Mouse (Mus musculus) urinary bladder, postnatal 14 days (tissue): ENCODE results near the gene Vapb.

ENCODE experiments used
- DNase-seq: peaks from one replicate; pipeline ENCODE4 v3.0.0; 2021; ENCODE audit warnings: low spot score

The Vapb gene

DNA sequence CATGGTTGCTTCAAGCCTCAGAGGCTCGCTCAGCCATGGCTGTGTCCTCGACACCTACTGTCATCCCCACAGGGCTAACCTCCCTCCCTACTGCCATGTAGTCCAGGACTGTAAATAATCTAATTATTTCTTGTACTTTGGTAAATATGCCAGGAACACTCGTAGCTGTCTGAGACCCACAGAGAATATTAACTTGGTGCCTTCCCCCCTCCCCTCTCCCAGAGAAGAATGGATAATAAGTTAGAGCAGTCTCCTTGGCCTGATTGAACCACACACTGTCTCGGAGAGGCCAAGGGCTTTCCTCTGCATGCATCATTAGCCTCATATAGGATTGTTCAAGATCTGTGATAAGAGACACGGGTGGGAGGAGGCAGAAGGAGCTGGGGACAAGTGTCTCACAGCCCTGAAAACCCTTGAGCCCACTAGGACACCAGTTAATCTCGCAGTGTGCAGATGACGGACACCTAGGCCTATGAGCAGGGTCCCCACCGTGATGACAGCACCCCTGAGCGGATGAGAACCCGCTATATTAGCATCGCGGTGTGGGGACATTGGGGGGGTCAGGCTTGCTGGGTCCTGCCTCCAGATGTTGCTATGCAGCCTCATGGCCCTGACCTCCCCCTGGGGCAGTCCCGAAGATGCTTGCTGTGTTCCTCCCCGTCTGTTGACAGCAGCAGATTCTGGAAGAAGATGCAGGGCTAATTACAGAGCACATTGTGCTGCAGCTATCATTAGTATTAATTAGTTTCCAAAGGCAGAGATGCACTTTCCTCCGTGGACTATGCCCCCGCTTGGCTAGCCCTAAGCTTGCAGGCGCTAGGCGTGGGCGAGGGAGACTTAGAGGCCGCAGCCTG is 54.8 kb downstream of the Vapb start:
- no peak for DNase-seq

DNA sequence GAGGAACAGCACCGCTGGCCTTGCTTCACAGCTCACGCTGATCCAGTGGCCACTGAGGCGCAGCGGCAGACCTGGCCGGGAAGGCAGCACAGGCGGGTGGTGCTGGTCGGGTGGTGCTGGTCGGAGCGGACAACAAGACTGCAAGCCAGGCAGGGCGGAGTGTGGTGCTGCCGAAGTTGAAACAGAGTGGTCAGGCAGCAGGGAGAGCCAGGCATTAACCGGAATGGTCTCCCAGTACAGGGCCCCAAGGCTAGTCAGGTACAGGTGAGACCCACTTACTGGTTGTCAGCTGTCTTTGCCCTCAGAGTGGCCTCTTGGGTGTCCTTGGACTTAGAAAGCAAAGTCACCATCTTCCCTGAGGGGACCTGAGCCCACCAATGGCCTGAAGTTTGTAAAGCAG is 56.7 kb downstream of the Vapb start:
- DNase-seq = no peak

DNA sequence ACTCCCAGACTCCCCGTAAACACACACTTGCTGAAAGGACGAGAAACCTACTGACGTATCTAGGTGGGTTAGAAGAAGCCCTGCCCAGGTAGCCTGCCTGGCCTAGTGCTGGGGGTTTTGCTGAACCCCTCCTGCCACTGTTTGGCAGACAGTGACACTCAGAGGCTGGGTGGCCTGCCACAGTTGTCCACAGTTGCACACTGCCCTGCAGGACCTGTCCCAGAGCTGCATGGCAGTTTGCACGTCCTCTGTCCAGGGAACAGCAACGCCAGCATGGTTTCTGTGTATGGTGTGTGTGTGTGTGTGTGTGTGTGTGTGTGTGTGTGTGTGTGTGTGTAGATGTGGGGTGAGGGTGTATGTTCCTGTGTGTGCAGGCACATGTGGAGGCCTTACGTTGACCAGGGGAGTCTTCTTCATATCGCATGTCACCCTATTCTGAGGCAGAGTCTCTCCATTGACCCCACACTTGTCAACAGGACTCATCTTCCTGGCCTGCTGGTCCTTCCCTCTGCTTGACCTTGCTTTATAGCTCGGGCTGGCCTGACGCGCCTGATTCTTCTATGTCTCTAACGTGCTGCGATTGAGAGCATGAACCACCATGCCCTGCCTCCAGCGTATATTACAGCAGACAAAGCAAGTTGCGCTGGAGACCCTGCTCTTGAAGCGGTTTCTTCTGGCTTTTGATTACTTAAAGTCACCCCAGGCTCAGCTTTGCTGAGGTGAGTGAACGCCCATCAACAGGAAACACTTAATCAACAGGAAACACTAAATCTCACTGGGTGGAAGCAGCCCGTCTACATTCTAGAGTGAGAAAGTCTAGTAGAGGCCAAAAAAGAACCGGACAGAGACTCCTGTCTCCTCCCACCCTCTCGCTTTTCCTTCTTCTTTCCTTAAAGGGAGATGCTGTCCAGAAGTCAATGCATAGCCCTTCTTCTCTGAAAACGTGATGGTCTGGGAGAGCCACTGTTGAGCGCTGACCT is 57.5 kb downstream of the Vapb start:
- DNase-seq = no peak

DNA sequence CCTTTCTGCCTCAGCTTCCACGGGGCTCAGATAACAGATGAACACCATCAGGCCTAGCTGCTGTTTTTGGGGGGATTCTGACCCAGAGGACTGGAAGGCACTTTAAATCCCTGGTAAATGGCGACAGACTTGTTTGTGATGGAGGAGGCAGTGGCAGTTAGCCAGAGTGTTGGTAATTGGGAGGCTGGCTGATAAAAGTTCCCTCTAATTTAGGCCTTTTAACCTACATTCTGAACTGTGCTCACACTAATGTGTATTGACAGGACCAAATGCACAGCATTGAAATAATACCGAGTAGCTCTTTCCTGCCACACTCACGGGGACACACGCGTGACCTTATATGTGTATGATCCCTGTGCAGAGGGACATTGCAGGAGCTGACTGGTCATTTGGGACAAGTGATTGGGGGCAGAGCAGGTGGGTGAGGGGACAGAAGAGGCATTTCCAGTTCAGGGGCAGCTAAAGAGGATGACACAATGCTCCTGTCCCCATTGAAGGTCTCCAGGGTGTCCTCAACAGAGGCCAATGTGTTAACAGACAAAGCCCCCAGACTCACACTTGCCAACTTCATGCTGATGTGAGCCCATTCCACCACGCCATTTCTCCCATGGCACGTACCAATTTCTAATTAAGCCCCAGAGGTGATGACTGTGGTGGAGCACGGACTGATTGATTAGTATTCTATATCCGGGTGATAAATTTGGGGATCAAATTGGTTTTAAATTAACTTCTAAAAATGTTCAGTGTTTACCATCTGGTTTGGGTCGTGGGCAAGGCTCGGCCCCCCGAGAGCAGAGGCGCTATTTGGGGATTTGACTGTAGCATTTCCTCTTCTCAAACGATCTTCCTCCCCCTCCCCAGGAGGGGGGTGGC is 58.7 kb downstream of the Vapb start:
- no peak for DNase-seq

DNA sequence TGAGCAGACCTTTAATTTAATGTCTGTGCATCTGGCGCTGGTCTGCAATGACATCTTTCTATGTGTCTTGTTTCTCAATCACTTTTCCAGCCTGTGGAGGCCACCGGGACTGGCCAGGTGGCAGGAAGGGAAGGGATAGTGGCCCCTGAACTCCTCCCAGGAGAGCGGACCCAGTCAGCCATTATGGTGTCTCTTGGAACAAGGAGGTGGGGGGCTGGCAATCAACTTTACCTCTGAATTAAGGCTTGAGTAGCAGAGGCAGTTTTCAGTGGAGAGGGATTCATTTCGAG is 59.3 kb downstream of the Vapb start:
- DNase-seq = no peak

DNA sequence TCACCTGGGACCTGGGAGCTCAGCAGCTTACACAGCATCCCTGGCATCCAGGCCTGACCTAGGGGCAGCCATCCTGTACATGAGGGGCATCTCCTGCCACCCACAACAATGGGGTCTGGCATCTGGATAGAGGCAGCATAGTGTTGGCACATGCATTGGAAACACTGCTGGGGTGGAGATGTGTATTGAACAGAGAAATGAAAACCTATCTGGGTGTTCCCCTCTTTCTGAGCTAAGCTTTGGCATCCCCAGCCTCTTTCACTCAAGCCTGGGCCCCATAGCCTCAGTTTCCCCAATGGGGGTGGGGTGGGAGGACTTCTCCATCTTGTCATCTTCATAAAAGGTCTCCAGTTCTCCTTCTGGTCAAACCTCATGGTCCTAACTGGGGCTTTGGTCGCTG is 62.2 kb downstream of the Vapb start:
- no peak for DNase-seq

DNA sequence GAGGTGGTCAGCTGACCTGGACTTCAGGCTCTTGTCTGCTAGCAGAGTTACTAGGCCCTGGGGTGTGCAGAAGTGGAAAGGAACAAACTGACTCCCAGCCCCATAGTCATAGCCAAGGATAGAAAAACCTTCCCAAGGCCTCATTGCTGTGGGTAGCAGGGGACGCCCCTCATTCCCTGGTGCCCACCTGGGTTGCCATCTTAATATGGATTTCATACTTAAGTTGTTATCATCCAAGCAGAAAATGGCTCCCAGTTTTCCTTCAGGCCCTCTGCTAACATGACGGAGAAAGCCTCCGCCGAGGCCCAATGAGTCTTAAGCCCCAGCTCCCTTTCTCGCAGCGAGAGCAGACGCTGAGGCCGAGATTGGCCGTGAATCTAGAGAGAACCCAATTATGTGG is 63.3 kb downstream of the Vapb start:
- DNase-seq = no peak

DNA sequence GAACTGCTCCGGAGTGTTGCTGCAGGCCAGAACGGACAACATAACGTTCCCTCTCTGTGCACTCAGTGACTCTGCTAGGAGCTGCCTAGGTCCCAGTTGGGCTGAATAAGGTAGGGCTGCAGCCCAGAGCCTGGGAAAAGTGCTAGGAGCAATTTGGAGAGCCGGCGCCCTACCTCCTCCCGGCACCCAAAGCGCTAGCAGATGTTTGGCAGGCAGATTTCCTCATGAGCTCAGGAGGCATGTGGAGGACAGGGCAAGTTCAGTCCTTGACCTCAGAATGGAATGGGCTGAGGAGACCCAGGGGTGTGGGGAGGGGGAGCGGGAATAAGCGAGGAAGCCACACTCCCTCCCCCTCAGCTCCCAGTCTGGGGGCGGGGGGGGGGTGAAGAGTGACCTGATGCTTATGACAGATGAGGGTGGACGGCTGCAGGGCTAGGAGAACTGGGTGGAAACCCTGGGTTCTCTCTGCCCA is 64.1 kb downstream of the Vapb start:
- no peak for DNase-seq

DNA sequence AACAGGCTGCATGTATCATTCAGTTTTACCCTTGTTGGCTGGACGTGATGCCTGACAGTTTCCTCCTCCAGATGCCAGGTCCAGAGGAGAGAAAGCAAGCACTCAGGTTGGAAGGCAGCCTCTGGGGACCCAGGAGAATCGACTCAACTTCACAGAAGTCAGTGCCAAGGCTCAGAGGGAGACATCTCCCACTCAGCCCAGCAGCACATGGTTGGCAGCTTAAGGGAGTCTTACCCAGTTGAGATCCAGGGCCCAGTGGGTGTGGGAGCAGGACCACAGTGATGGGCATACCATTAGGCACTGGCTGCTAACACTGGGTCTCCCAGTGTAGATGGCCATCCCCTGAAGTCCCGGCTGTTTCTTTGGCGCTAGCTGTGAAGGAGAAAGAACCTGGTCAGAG is 64.9 kb downstream of the Vapb start:
- DNase-seq = no peak

DNA sequence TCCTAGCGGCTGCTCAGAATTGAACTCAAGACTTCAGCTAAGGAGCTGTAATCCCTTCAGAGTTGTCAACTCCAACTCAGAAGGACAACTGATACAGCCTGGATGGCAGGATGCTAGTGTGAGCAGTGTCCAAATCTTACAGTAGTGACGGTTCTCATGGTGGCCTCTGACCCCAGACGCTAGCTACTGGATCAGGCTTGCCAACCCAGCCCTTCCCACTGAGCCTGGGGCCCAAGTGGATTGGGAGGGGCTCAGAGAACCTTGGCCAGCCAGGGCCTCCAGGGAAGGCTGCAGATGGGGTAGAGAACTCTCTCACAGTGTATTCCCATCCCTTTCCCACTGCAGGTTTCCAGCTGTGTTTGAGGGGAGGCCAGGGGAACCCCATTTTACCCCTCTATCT is 65.6 kb downstream of the Vapb start:
- DNase-seq = no peak

DNA sequence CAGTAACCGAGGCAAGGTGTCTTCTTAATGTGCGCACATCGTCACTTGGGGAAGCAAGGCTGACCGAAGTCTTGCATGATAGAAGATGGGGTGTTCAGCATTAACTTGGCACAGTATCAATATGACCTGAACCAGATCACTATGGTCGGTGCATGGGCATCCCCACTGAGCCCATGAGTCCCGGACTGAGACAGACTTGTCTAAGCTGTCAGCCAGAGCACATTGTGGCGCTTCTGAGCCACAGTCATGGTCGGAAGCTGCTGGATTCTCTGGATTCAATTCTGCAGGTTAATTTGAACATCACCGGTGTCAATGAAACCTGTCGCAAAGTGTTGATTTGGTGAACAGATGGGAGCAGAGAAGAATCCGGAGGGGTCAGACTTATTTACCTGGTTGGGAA is 66.5 kb downstream of the Vapb start:
- no peak for DNase-seq

DNA sequence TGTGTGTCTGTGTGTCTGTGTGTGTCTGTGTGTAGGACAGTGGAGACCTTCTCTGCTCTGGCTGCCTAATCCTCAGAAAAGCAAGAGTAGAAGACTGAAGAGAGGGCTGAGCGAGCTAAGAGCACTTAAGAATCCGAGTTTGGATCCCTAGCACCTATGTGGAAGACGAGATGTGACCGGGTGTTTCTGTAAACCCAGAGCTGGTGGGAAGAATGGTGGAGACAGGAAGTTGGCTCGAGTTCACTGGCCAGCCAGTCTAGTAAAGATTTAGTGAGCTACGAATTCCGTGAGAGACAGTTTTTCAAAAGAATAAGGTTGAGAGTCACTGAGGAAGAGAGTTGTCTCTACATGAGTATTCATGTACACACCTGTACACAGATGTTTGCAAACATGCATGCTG is 69.3 kb downstream of the Vapb start:
- no peak for DNase-seq

DNA sequence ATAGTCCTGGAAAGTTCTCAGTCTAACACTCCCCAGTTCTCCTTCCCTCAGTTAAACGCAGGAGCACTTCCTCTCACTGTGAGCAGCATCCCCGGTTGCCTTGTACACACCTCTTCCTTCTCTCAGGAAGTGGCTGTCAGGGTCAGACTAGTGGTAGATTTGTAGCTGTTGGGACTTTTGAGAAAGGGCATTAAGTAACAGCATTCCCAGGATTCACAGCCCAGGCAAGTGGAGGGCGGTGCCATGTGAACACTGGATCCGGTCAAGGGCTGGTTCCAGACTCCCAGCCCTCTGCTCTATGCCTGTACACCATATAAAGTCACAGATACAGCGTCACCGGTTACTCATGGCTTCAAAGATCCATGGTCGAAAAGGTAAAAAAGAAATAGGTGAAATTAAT is 71.6 kb downstream of the Vapb start:
- no peak for DNase-seq

DNA sequence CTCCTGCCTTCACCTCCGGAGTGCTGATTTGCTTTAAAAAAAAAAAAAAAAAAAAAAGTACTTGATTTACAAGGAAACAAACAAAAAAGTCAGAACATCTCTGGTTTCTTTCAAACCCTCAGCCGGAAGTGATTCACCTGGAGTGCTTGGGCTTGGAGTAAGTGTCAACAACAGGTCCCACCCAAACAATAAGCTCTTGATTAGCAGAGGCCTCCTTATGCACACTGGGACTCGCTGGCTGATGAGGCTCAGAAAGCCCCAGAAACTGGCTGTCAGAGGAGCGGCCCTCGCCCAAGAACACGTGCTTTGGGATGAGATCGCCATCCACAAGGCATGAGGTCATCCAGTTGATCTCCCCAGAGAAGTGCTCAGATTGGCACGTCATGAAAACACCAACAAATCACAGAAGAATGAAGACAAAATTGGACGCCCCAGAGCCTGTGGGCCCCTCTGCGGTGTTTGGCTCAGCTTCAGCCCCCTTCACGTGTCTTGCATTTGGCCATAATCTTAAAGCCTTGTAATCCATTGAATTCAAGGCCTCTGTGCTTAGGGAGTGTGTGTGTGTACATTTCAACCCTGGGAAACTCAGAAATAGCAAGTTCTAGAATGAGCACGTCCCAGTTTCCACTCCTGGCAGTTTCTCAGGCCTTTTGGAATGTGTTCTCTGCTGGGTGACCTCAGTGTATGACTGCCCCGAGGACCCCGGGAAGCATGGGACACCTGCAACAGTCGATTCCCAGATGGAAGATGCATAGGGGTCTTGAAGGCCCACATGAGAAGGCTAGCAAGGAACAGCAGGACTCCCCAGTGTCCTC is 72.9 kb downstream of the Vapb start:
- no peak for DNase-seq

DNA sequence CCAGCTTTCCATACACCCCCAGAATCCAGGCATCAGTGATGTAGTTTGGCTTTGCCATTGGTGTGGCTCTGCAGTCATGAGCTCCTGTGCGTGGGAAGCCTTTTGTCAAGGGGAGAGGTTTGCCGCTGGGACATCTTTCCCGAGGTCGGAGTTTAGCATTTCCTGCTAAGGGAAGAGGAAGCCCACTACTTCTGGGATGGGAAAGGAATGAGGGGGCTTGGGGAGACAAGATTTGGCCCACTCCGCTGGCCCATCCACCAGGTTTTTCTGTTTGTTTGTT is 73.5 kb downstream of the Vapb start:
- DNase-seq = no peak

DNA sequence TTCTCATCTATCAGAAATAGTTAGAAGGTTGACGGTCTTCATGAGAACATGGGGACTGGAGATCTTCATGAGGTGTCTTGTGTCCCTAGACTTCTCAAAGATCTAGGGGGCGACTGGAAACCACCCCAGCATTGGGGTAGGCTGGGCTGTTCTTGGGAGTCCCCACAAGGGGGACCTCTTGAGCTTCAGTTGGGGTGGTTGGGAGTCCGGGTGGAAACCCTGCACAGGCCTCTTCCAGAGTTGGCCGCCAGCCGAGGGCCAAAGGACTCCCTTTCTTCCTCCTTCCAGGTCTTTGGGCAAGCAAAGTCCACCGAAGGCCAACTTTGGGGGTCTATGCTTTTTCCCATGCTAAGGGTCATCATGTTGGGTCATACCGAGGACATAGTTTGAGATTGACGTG is 74.5 kb downstream of the Vapb start:
- no peak for DNase-seq

DNA sequence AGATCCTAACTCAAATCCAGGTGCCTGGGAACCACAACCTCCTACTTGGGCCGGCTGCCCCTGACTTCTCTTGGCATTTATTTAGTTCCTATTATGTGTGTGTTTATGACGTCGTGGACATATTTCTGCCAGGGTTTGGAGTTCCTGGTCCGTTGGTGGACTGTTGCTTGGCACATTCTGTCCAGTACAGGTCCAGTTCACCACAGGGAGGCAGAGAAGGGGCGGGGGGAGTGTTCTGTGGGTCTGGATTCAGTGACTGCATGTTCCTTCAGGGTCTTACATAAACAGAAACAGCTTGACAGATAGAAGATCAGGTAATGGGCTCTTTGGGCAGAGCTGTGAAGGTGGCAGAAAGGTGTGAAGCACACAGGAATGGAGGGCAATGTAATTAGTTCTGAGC is 75.8 kb downstream of the Vapb start:
- no peak for DNase-seq

DNA sequence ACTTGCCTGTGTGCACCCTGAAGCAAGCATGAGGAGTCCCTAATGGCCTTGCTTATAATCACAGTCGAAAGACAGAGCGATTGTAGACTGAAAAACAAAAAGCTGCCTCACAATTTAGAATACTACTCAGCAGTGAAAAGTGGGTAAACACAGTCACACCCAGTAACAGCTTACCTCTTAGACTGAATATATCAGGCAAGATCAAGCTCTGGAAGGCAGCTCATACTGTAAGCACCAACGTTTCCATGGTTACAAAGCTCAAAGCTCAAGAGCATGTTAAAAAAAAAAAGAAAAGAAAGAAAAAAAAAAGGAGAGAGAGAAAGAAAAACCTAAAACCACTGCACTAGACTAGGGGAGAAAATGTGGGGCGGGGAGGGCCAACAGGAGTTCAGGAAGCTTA is 89.0 kb downstream of the Vapb start:
- DNase-seq = no peak

DNA sequence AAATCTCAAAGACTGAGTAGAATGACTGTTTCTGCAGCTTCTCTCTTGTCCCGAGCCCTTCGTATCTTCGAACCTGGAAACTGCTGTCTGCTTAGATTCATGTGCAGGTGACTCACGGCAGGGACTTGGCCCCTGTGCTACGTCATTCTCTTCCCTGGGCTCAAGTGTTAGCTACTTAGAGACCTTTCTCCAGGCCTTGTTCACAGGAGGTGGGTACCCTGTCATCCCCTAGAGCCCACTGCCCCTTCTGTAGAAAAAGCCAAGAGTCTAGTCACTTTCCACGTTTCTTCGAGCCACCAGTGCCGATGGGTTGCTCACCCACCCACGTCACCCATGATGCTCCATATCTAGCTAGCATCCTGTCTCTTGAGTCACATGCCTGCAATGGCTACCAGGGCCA is 89.9 kb downstream of the Vapb start:
- no peak for DNase-seq

DNA sequence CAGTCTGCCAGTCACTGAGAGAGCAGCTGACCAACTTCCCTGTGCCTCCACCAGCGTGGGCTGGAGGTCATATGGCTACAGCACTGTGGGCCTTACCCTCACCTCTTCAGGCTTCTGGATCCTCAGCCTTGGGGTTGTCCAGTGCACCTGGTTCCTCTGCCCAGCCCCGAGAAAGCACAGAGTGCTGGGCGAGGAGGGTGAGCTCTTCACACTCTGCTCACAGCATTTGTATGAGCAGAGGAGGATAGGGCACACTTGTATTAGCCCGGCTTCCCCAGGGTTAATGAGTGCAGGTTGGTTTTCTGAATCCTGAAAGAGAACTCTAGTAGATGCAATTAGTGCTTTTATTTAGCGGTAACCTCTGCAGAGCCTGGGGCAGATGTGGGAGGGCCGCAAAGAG is 90.8 kb downstream of the Vapb start:
- no peak for DNase-seq

DNA sequence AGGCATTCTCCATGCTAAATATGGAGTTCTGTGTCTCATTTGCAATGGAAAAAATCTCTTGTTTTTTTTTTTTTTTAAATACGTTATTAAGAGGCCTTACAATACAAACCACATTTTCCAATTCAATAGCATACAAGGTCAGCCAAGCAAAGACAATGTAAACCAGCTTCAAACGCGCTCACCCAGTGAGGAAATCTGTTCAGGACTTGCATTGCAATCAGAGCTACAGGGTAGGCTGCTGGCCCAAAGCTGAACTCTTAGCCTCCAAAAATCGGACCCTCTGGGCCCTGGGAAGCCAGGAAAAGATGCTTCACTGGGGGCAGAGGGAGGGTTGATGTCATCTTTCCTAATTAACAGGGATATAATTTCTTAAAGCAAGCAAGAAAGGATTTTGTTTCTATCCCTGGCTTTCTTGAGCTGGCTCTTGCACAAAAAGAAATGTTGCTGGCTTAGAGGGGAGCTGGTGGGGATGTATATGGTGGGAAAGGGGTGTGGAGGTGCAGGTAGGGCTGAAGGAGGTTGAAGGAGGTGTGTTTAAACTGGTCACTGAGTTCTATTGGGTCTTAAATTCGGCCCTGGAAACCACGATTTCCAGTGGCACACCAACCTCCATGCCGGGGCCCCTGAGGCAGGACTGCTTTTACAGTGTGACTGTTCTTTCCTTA is 95.6 kb downstream of the Vapb start:
- DNase-seq = no peak
